In the genomic region with DNA sequence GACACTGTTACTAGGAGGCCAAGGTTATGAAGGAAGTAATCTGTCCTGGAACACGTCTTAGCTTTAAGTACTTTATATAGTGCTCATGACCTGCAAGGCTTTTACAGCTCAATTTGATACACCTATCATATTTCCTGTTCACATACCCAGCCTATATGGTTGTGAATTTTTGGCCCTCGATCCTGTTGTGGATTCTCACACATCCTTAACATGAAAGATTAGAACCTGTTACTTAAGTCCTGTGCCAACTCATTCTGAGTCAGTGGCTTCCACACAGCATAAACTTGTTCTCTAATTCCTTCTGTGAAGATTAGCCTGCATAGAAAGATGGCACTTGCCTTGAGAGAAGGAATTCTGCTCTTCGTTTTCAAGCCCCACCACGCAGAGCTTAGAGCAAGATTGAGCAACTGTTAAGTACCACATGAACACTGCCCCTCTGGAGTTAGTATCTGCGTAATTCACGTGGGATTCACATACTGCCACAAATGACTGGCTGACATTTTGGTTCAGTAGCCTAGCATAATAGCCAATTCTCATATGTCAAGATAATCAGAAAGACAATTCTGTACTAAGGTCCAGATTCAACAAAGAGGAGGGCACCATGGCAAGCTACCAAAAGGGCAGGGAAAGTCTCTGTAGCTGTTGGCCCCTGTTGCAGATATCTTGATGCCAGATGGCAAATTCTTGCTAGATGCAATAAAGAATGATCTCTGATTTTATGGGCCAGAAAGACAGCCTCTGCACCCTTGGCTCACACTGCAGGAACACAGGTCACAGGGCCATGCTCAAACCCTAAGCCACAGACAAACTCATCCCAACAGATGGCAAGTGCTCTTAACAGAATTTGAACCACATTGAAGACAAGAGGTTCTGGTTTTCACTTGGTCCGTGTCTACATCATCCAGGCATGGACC, we compare ENCODE assay signal across 16 mouse cellular contexts.
A peak's percentile ranks its signal among the peaks of the same experiment; 100 is the strongest.
DNase-seq lines count a peak whose midpoint lies in the region; ATAC-seq and TF ChIP-seq lines count a peak whose summit lies in the region.
"Had no signal": no experiment of that assay in that cellular context is flagged by ENCODE, and none has a peak within 500 bp of the region (broad histone marks: within the 10 kb centered on the region; RNA-seq: fewer than 3 reads in every experiment).

No protein-coding gene starts in this region.

- TF ChIP-seq POLR2A in heart, adult 2 months (IDR thresholded peaks at IDR 0.05; ENCODE audit: insufficient read depth, low read depth, low read length), result no peak

- TF ChIP-seq CTCF in heart, adult 2 months (IDR thresholded peaks at IDR 0.05), result no peak

- no peaks in the 10 kb centered on the region for H3K36me3 ChIP-seq in kidney, embryonic 15.5 days
- H3K36me3 ChIP-seq in intestine, embryonic 16.5 days (ENCODE audit: control insufficient read depth, insufficient read depth, low read length), result no peaks in the 10 kb centered on the region
- no peaks in the 10 kb centered on the region for H3K36me3 ChIP-seq in heart, adult 2 months (ENCODE audit: control insufficient read depth, insufficient read depth, low read length)
- H3K36me3 ChIP-seq: forebrain, embryonic 12.5 days; G1E; liver, embryonic 13.5 days; lung, embryonic 15.5 days; midbrain, embryonic 13.5 days; neural tube, embryonic 15.5 days had no signal

- no peaks in the 10 kb centered on the region for H3K4me1 ChIP-seq in kidney, embryonic 15.5 days
- H3K4me1 ChIP-seq in intestine, embryonic 16.5 days (ENCODE audit: control insufficient read depth, insufficient read depth, low read length), result 0 out of 2 replicates have a peak, but pooled peaks cover 3% of the 10 kb centered on the region
- 0 out of 2 replicates have a peak, but pooled peaks cover 1% of the 10 kb centered on the region for H3K4me1 ChIP-seq in heart, adult 2 months (ENCODE audit: control insufficient read depth, insufficient read depth, low read length)
- H3K4me1 ChIP-seq: forebrain, embryonic 12.5 days; lung, embryonic 15.5 days; midbrain, embryonic 13.5 days; neural tube, embryonic 15.5 days had no signal

- no peak overlapping the region for H3K4me3 ChIP-seq in kidney, embryonic 15.5 days (replicated peaks)
- no peak overlapping the region for H3K4me3 ChIP-seq in intestine, embryonic 16.5 days (ENCODE audit: low read length)
- H3K4me3 ChIP-seq in heart, adult 2 months, result no peak overlapping the region
- H3K4me3 ChIP-seq: forebrain, embryonic 12.5 days; liver, embryonic 13.5 days; lung, embryonic 15.5 days; midbrain, embryonic 13.5 days; neural tube, embryonic 15.5 days had no signal

- H3K4me2 ChIP-seq in kidney, embryonic 15.5 days, result no peak overlapping the region
- H3K4me2 ChIP-seq in intestine, embryonic 16.5 days (ENCODE audit: low read depth, low read length), result no peak overlapping the region
- H3K4me2 ChIP-seq: forebrain, embryonic 12.5 days; liver, embryonic 13.5 days; lung, embryonic 15.5 days; midbrain, embryonic 13.5 days; neural tube, embryonic 15.5 days had no signal

- 68% methylated on average over 7 of the region's 7 CpGs for WGBS in kidney, embryonic 15.5 days
- 75% methylated on average over 7 of the region's 7 CpGs for WGBS in intestine, embryonic 16.5 days
- WGBS in heart, adult 2 months, result 69% methylated on average over 7 of the region's 7 CpGs

- H3K9ac ChIP-seq in kidney, embryonic 15.5 days, result no peak overlapping the region
- no peak overlapping the region for H3K9ac ChIP-seq in intestine, embryonic 16.5 days (ENCODE audit: low read depth, low read length)
- no peak overlapping the region for H3K9ac ChIP-seq in heart, adult 2 months (ENCODE audit: low read depth, low read length)
- H3K9ac ChIP-seq: forebrain, embryonic 12.5 days; liver, embryonic 13.5 days; lung, embryonic 15.5 days; midbrain, embryonic 13.5 days; neural tube, embryonic 15.5 days had no signal

- DNase-seq in kidney, adult 9 months, result no peak
- DNase-seq in 416B (ENCODE audit: low read depth), result peak; percentile 59
- DNase-seq in Muller cell, postnatal 12 days (ENCODE audit: inconsistent ontology term), result peak; percentile 95
- DNase-seq in heart, adult 2 months, result no peak
- DNase-seq in gastrocnemius, postnatal 25 days, result no peak
- no peak for DNase-seq in embryo, embryonic 9.5 days (ENCODE audit: extremely low spot score)
- DNase-seq: gastrocnemius, postnatal 10 days; kidney, postnatal 14 days; liver, embryonic 13.5 days had no signal

- H3K27me3 ChIP-seq in kidney, embryonic 15.5 days, result no peaks in the 10 kb centered on the region
- H3K27me3 ChIP-seq in intestine, embryonic 16.5 days (replicated peaks; ENCODE audit: control insufficient read depth, insufficient read depth, low read length), result no peaks in the 10 kb centered on the region
- no peaks in the 10 kb centered on the region for H3K27me3 ChIP-seq in heart, adult 2 months (ENCODE audit: control insufficient read depth, insufficient read depth, low read length)
- H3K27me3 ChIP-seq: forebrain, embryonic 12.5 days; liver, embryonic 13.5 days; lung, embryonic 15.5 days; midbrain, embryonic 13.5 days had no signal

- peak; percentile 41 for ATAC-seq in kidney, embryonic 15.5 days (replicated peaks; ENCODE audit: low FRiP score)
- ATAC-seq in intestine, embryonic 16.5 days, result peak; percentile 17; the same call in 1 of the 2 replicates
- ATAC-seq: midbrain, embryonic 13.5 days had no signal

- no peaks in the 10 kb centered on the region for H3K9me3 ChIP-seq in kidney, embryonic 15.5 days (replicated peaks)
- H3K9me3 ChIP-seq in intestine, embryonic 16.5 days (ENCODE audit: control insufficient read depth, low read length), result no peaks in the 10 kb centered on the region
- H3K9me3 ChIP-seq: forebrain, embryonic 12.5 days; G1E; liver, embryonic 13.5 days; lung, embryonic 15.5 days; midbrain, embryonic 13.5 days; neural tube, embryonic 15.5 days had no signal

- no peak for TF ChIP-seq EP300 in heart, adult 2 months (IDR thresholded peaks at IDR 0.05; ENCODE audit: insufficient read depth, low read depth, low read length)

- intact Hi-C loops in heart, adult 2 months (cut with DNase I), result no loop called here

- H3K27ac ChIP-seq in kidney, embryonic 15.5 days, result peak overlapping the region; percentile 28; the same call in 1 of the 2 replicates
- no peak overlapping the region for H3K27ac ChIP-seq in intestine, embryonic 16.5 days (ENCODE audit: low read length)
- H3K27ac ChIP-seq in heart, adult 2 months, result no peak overlapping the region
- H3K27ac ChIP-seq: forebrain, embryonic 12.5 days; liver, embryonic 13.5 days; lung, embryonic 15.5 days; midbrain, embryonic 13.5 days; neural tube, embryonic 15.5 days had no signal

- H3K79me2 ChIP-seq in heart, adult 2 months (replicated peaks; ENCODE audit: control insufficient read depth, insufficient read depth, low read length), result no peaks in the 10 kb centered on the region

Comparison
In these comparisons a context has a peak if more than half of its experiments do, and no peak if none do; other contexts are left out.
1. DNase-seq: peak in 416B (single experiment) and Muller cell, postnatal 12 days (single experiment); none in kidney, adult 9 months (single experiment), heart, adult 2 months (0 of 2), gastrocnemius, postnatal 25 days (single experiment) and embryo, embryonic 9.5 days (single experiment).